Mouse (Mus musculus) E14TG2a.4 (cell line): ENCODE measurements at regions not wholly inside any gene's neighbourhood (a gene's known extent, or its start where the extent isn't known, plus 50 kb on each side); places are given as distances from the start of the nearest gene placed in this dataset.

Source experiments
- CTCF ChIP-seq: conservative IDR thresholded peaks from 2 replicates; pipeline ENCODE4 v1.5.1; 2014; ENCODE audit warnings: low read length
- NANOG ChIP-seq: IDR thresholded peaks from 2 replicates; pipeline ENCODE4 v1.6.1; 2014; ENCODE audit warnings: borderline replicate concordance, low read length, mixed read lengths
- POU5F1 ChIP-seq: IDR thresholded peaks from 2 replicates; pipeline ENCODE4 v1.6.1; 2014; ENCODE audit warnings: low read length, borderline replicate concordance

DNA sequence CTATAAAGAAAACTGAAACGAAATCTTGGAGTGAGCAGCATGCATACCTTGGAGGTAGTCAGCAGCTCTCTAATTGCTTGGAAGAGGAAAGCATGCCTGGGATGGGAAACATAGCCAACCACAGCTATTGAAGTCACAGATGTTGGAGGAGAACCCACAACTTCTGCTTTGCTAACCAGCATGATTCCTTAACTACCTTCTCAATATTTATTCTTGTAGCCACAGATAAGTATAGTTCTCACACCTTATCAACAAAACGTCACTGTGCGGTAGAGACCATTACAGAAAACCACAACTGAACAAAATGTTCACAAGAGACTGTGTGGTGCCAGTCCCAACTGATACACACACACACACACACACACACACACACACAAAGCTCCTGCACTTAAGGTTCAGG lies 99.1 kb upstream of the Slc16a7 start:
- TF ChIP-seq CTCF (no peak), POU5F1 (no peak), NANOG (no peak)
